Mouse (Mus musculus): Measurements from ENCODE around the gene Slc7a5.

DNA sequence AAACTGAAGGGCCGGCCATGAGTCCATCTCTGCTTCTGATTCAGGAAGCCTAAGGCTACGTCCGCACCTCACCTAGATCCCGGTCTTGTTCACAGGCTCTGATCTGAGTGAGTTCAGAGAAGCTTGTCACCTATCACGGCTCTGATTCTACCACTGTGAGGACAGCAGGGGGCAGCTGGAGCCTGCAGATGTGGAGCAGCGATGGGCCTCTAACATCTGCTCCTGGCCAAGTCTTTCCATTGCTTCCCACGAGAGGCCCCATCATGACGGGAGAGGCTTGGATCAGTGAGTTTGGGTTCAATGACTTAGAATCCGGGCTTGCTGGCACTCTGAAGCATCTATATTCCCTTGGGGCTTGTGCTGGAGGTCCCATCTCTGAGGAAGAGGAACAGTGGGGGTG, 33.5 kb downstream of the Slc7a5 start:
- TF ChIP-seq EP300 (optimal IDR thresholded peaks at IDR 0.05) (no peak), CTCF (IDR thresholded peaks at IDR 0.05; ENCODE audit: low read depth) (peak; percentile 95)

Data from stomach, postnatal 0 days (tissue).